Comparison of ENCODE assay signal across 10 mouse cellular contexts in genomic region chr12:32044487-32045134, GRCm38 (mm10). TPM values are rescaled to one million over a fixed set of nuclear protein-coding genes. Genes with fewer than 3 reads are reported as not detected.
DNase-seq lines count a peak whose midpoint lies in the region; ATAC-seq lines count a peak whose summit lies in the region.
"Had no signal": no experiment of that assay in that cellular context is flagged by ENCODE, and none has a peak within 500 bp of the region (broad histone marks: within the 10 kb centered on the region; RNA-seq: fewer than 3 reads in every experiment).

No protein-coding gene starts in this region.

- peaks cover 15% of the 10 kb centered on the region for H3K4me1 ChIP-seq in liver, embryonic 11.5 days (replicated peaks; ENCODE audit: control insufficient read depth, insufficient read depth, low read length)
- H3K4me1 ChIP-seq in hindbrain, embryonic 15.5 days (replicated peaks), result no peaks in the 10 kb centered on the region; the same call in 1 of the 2 replicates
- peaks cover 9% of the 10 kb centered on the region; the same call in 1 of the 2 replicates for H3K4me1 ChIP-seq in midbrain, embryonic 13.5 days (replicated peaks)

- peak overlapping the region; percentile 32 for H3K27ac ChIP-seq in liver, embryonic 11.5 days (ENCODE audit: low read depth, low read length)
- no peak overlapping the region for H3K27ac ChIP-seq in hindbrain, embryonic 15.5 days (replicated peaks)
- no peak overlapping the region for H3K27ac ChIP-seq in midbrain, embryonic 13.5 days

- H3K9ac ChIP-seq in liver, embryonic 11.5 days (ENCODE audit: low read depth, low read length), result no peak overlapping the region; the same call in 1 of the 2 replicates
- H3K9ac ChIP-seq in hindbrain, embryonic 15.5 days, result no peak overlapping the region
- H3K9ac ChIP-seq in midbrain, embryonic 13.5 days (replicated peaks), result no peak overlapping the region

- no peak for DNase-seq in liver, embryonic 11.5 days (ENCODE audit: low spot score)
- DNase-seq in liver, result no peak
- DNase-seq in embryo, embryonic 10 days (ENCODE audit: low spot score), result peak; percentile 80
- no peak for DNase-seq in left cerebral cortex, adult 9 months (ENCODE audit: low spot score in 2 of 2)
- no peak for DNase-seq in adrenal gland, postnatal 14 days
- DNase-seq in heart, adult 8-10 months (ENCODE audit: low spot score), result no peak
- DNase-seq: gastrocnemius, postnatal 36 days; thymus, postnatal 36 days had no signal

- H3K4me2 ChIP-seq in liver, embryonic 11.5 days, result no peak overlapping the region
- no peak overlapping the region for H3K4me2 ChIP-seq in hindbrain, embryonic 15.5 days
- no peak overlapping the region for H3K4me2 ChIP-seq in midbrain, embryonic 13.5 days (replicated peaks)

- no peak overlapping the region for H3K4me3 ChIP-seq in liver, embryonic 11.5 days (ENCODE audit: low read depth, low read length)
- no peak overlapping the region for H3K4me3 ChIP-seq in hindbrain, embryonic 15.5 days
- no peak overlapping the region for H3K4me3 ChIP-seq in midbrain, embryonic 13.5 days (replicated peaks)

- 0 out of 2 replicates have a peak, but pooled peaks have one; percentile 41 for ATAC-seq in liver, embryonic 11.5 days (replicated peaks; ENCODE audit: low FRiP score)
- peak; percentile 68; the same call in 1 of the 2 replicates for ATAC-seq in hindbrain, embryonic 15.5 days (ENCODE audit: low FRiP score, low read depth)
- peak; percentile 67 for ATAC-seq in midbrain, embryonic 13.5 days

- no peaks in the 10 kb centered on the region for H3K27me3 ChIP-seq in liver, embryonic 11.5 days (replicated peaks; ENCODE audit: control insufficient read depth, insufficient read depth, low read length)
- no peaks in the 10 kb centered on the region for H3K27me3 ChIP-seq in hindbrain, embryonic 15.5 days
- H3K27me3 ChIP-seq in midbrain, embryonic 13.5 days, result no peaks in the 10 kb centered on the region

- 64% methylated on average over 5 of the region's 5 CpGs for WGBS in liver, embryonic 11.5 days
- 65% methylated on average over 5 of the region's 5 CpGs for WGBS in hindbrain, embryonic 15.5 days
- 69% methylated on average over 5 of the region's 5 CpGs for WGBS in midbrain, embryonic 13.5 days

- no peaks in the 10 kb centered on the region for H3K9me3 ChIP-seq in liver, embryonic 11.5 days (ENCODE audit: control insufficient read depth, low read length)
- no peaks in the 10 kb centered on the region for H3K9me3 ChIP-seq in hindbrain, embryonic 15.5 days
- H3K9me3 ChIP-seq in midbrain, embryonic 13.5 days, result no peaks in the 10 kb centered on the region

- H3K36me3 ChIP-seq in liver, embryonic 11.5 days (ENCODE audit: control insufficient read depth, insufficient read depth, low read length), result peaks cover 2% of the 10 kb centered on the region; the same call in 1 of the 2 replicates
- H3K36me3 ChIP-seq in hindbrain, embryonic 15.5 days, result no peaks in the 10 kb centered on the region
- no peaks in the 10 kb centered on the region for H3K36me3 ChIP-seq in midbrain, embryonic 13.5 days

RNA-seq across cellular contexts. Expression of gene Prkar2b, which starts 16.5 kb away (rescaled TPM):
- polyA plus RNA-seq in liver, embryonic 11.5 days (2014; fragmentation: Nextera tagmentation; extraction: Ambion mirVana), result 103 and 123 TPM in 2 replicates
- 129 and 138 TPM in 2 replicates for polyA plus RNA-seq in hindbrain, embryonic 15.5 days (2015; fragmentation: Nextera tagmentation; extraction: Ambion mirVana)
- 103 and 105 TPM in 2 replicates for polyA plus RNA-seq in midbrain, embryonic 13.5 days (2015; fragmentation: Nextera tagmentation; extraction: Ambion mirVana)
- 530 and 583 TPM in 2 replicates for total RNA-seq in adrenal gland, postnatal 14 days (2021)
- 1 to 10 TPM; 3.0 to 3.8 (median 3.4) TPM for total RNA-seq in heart, adult 8-10 months (2022)
